Mouse (Mus musculus): Measurements from ENCODE around the gene 1700012B09Rik.

The 1700012B09Rik gene

DNA sequence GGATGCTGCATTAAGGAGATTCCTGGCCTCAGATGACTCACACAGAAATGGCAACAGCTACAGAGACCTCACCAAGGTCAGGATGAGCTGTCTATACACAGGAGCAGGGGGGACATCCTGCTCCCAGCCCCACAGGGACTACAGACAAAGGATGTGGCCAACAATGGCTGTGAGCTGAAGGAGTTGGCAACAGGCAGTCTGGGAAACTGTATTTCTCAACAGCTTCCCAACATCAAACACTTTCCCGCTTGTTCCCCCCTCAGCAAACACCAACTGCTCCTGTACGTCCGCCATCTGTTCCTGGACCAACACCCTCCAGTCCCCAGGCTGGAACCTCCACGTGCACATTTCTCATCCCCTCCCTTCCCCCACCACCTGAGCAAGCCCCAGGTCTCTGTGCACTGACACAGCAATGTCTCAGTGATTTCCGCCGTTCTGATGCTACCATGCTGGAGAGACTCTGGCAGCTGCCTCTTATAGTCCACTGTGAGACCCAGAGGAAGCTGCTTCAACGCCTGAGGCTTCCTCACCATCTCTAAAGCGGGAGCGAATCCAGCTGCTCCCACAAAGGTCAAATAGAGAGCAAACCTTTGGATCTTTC is 39.8 kb downstream of the 1700012B09Rik start:
- DNase-seq (ENCODE audit: low read depth) = no peak

DNA sequence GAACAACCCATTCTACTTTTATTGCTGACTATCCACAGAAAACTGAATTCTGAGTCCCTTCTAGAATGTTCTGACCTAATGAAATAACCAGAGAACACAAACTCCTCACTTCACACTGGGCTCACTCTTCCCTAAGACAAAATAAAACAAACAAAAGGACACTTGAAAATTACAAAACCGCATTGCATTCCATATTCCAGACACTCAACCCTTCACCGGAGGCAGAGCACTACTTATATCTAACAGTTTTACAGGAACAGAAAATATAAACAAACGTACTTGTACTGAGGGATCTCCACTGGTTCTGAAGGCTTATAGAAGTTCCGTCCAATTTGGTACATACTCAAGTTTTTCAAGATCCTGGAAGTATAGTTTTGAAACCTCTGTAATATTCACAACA is 42.5 kb downstream of the 1700012B09Rik start:
- DNase-seq (ENCODE audit: low read depth) = no peak

DNA sequence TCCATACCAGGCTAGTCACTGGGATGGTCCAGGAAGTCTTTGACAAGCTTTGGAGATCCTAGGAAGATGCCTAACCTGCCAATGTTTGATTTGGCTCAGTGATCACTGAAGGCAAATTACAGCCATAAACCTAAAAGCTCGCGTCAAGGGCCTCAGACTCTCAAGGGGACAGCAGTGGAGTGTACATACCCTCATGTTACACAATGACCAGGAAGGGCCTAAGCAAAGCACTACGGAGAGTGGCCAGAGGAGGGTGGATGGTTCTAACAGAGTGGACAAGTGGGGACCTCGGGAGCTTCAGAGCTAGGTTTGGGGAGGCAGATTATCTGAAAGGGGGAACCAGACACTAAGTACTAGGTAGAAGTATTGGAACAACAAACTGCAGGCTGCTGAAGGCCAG is 44.2 kb downstream of the 1700012B09Rik start:
- DNase-seq (ENCODE audit: low read depth) = no peak

DNA sequence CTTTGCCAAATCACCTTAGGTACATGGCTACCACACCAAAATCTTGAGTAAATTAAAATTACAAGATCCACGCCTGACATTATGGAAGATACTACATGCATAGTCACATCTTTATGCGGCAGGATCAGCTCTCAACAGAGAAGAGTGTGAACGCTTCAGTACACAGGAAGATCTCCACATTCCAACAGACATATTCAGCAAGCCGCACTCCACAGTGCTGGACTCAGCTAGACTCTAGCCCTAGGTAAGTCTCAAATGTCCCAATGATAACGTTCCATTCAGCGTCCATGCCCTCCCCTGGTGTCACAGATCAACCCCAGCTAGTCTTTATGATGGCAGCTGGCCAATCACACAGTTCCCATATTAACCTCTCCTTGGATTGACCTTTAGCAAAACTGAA is 44.8 kb downstream of the 1700012B09Rik start:
- DNase-seq (ENCODE audit: low read depth) = no peak

DNA sequence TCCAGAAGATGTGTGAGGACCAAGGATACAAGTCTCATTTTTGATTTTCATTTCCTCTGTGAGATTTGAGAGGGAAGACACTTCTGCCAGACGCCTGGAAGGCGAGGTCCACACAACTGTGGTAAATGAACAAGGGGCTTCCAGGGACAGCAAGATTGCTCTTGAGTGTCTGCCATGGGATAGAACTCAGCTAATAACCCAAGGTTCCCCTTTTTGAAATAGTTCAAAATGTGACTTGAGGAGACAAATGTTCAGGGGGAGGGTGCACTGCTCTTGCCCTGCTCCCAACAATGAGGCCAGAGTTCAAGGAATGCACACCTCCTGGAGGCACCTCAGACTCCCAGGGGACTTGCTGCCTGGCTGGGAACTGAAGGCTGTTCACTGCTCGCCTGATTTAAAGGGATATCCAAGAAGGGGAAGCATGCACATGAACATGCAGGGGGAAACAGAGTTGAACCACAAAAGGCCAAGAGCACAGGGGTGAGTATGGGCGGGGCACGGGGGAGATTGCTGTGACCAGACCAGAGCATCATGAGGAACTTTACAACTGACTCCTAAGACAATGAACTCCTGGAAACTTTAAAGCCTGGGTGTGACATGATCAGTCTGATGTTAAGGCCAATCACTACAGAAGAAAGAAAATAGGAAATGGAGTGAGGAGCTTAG is 45.9 kb downstream of the 1700012B09Rik start:
- no peak for DNase-seq (ENCODE audit: low read depth)

DNA sequence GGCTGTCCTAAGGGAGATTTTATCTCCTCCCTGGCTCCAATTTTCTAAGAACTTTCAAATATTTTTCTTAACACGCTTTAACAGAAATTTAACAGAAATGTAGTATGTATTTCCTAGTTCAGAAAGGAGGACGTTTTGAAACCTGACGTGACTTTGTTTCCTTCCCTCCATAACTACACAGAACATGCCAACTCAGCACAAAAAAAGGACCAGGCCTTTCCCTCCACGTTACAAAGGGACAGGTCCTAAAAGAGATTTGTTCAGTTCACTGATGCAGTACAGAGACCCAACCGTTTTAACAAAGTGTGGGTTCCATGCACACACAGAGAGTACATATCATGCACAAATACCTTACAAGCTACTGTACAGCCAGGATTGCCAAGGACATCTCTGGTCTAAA is 49.2 kb downstream of the 1700012B09Rik start:
- no peak for DNase-seq (ENCODE audit: low read depth)

DNA sequence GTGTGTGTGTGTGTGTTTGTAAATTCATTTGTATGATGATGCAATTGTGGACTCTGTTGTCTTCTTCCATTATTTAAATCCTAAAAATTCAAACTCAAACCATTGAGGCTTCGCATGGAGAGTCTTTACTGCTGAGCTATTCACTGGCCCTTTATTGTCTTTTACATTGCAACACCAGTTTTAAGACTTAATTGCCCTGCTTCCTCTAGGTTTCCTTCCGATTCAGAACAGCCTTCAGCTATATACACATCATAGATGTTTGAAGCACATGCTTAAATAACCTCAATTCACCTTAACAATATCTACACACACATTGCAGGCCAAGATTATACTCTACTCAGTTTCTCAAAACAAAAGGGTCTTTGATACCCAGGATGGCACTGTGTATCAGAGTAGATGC is 50.4 kb downstream of the 1700012B09Rik start:
- DNase-seq (ENCODE audit: low read depth) = no peak

DNA sequence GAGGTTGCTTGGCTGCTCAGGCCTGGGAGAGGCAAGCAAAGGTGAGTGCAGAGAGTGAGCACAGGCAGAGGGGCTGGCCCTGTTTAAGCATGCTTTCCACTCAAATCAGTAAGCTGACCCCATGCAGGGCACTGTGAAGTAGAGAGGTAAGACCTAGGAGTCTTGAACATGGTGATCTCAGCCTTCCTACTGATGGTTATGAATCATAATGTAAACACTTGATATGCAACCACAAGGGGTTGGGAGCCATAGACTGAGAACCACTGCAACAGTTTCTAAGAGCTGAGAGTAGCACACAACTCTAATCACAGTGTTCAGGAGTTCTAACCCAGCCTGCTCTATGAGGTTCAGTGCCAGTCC is 52.5 kb downstream of the 1700012B09Rik start:
- peak; percentile 13 for DNase-seq (ENCODE audit: low read depth)

DNA sequence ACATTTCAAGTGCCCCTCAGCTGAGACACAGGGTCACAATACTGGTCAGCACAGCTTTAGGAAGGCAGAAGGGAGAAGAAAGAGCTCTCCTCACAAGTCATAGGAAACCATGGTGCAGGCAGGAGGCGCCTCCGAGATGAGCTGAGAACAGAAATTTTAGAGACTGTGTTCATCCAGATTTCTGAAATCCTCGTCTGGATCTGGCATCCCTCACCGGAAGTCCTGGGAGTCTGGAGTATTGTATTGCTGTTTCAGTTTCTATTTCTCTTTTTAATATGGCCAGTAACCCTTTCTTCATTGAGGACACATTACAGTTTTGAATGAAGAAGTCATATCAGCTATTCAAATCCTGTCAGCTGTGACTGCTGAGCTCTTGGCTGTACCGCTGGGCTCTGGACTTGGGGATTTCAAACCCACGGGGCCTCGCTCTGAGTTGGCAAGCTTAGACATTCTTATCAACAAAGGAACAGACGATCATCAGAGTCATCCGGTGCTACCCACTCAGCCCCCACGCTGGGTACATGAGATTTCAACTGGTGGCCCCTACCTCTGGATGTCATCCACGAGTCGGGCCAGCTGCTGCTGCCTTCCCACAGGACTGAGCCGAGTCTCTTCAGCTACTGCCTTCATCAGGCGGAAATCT is 53.0 kb downstream of the 1700012B09Rik start:
- DNase-seq (ENCODE audit: low read depth) = peak; percentile 16

DNA sequence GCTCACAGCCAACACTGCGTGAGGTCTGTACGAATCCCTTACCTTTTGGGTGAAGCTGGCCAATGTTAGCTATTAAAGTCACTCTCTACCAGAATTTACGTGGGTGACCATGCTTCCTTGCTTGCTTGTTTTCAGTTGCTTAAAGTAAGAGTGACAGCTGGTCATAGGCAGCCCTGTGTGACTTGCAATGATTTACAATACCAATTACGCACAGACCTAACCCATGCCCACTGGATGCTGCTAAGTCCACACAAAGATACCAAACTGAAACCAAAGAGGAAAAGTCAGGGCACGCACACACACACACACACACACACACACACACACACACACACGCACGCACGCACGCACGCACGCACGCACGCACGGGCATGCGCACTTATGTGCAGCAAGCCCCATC is 55.6 kb downstream of the 1700012B09Rik start:
- DNase-seq (ENCODE audit: low read depth) = no peak

DNA sequence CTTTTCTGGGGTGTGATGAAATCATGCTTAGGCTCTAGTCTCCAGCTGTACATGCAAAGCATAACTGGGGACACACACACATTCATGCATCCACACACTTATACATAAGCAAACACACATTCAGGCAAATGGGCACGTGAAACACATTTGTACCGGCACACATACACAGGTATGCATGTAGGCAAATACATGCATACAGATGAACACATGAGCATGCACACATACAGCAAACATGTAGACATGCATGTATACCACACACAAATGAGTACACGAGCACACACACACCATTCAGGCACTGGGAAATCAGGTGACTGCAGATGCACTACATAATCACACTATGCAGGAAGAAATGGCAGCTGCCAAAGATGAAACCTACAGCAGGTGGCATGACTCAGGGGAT is 59.9 kb downstream of the 1700012B09Rik start:
- DNase-seq (ENCODE audit: low read depth) = no peak
